Mouse (Mus musculus) right cerebral cortex, postnatal 4 days (tissue): ENCODE measurements at regions not wholly inside any gene's neighbourhood (a gene's known extent, or its start where the extent isn't known, plus 50 kb on each side); places are given as distances from the start of the nearest gene placed in this dataset.

Source experiments
- DNase-seq: peaks from one replicate; pipeline ENCODE4 v3.0.0-alpha.2; 2022

DNA sequence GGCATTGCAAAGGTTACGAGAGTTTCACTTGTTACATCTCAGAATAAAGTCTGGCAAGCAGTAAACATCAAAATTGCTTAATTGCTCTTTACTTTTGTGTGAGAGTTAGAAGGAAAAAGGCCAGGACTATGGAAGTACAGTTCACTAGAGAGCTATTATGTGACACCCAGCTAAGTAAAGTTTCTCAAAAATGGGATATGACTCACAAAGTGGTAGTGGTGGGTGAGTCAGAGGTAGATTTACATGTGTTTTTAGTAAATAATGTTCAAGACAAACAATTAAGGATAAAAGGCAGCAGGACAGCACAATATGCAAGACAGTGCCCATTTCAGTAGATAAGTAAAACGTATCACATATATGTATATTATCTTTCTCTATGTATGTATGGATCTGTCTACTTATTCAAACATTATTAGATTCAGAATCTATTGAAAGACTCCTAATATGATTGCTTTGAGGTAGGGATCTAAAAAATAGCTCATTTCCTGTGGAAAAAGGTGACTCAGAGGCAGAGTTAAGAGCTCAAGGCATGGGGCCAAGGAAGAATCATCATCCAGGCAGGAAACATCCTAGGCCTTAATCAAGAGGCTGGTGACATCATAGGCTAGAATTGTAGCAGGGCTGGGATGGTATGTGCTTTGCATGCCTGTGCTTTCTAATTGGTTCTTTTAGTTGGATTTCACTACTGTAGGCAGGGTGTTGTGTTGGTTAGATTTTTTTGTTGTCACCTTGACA lies 211.2 kb downstream of the C1d start:
- DNase-seq = no peak

DNA sequence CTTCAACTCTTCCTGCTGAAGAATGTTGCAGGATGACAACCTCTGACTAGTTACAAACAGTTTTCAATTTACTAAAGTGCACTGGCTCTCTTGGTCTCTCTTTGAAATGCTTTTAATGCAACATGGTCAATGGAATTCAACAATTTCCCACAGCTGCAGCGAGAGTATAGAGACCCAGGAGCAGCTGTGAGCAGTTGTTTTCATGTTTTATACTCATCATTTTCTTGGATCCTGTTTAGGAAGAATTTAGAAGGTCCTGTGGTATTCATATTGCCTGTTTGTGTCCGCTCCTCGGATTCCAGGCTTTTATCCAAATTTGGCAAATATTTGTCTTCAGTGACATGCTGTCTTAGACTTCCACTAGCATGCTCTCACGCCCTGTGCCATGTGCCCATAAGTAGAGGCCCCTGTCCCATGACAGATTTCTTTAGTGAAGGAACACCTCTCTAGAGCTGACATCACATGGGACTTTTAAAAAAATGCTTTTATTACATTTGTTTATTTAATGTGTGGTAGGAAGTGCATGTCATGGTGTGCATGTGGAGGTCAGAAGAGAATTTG lies 224.1 kb downstream of the C1d start:
- DNase-seq = no peak

DNA sequence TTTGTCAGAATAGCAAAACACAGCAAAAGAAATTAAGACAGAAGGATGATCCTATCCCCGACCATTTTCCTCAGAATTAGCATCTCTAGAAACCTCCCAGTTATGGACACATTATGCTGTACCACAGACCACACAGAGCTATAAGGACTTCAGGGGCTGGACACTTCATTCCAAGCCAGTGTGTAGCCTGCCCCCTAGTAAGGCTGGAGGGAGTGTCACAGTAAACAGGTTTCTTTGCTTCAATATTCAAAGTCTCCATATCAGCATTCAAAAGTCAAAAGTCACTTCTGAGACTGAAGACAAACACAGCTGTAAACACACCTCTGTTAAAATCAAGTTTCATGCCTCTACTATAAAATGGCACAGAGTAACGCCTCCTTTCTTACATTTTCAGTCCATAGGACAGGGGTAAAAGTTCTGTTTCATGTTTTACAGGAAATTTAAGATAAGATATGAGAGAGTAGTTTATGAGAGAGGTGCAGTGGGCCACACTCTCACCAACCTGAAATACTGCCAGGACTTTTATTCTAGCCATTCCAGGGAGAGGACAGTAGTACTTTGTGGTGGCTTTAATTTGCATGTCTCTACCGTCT lies 226.6 kb downstream of the C1d start:
- DNase-seq = no peak

DNA sequence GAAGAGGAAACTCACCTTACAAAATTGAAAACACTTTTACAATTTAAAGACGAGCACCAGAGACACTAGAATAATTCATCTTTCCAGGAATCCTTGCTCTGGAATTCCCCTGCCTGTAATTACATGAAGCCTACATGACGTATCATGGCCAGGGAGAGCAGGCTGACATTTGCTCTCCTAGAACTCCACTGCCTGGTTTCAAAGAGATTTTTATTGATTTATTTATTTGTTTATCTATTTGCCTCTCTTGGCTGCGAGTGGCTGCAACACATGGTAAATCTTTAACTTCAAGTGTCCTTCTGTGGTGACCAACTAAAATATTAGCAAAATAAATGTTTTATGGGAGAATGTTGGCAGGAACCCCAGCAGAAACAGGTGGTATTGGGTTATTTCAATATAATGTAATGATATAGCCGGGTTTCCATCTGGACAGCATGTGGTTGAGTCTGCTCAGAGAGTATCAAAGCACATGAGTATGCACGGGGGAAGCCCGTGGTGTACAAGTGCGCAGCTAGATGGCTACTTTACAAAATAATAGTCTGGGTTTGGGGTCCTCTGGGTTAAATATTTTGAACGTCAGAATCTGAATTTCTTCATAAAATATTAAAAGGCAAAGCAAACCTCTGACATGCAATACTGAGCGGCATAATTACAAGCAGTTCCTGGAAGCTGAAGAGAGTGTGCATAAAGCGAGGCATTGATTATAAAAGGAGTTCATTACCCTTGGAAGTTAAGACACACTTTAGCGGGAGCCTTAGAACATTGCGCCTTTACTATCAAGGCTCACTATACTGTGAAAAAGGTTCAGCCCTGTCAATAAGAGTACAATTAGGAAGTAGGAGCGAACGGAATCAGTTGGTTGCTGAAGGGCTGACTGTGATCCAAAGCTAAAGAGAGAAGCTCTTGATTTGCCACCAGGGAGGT lies 244.0 kb downstream of the C1d start:
- no peak for DNase-seq

DNA sequence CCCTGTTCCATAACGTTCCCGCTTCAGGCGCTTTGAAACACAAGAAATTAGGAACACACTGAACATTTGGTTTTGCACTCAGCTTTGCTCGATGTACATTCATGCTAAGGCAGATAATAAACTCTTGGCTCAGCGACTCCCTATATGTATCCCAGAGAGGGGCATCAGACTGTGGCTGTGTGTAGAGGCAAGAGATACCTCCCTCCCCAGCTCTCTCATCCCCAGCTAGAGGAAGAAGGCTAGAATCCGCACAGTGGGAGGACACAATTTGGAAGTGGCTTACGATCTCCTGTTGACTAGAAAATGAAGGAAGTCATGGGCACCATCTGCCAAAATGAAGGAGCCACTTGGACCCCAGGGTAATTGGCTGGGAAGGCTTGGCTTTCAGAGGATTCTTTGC lies 244.7 kb downstream of the C1d start:
- no peak for DNase-seq

DNA sequence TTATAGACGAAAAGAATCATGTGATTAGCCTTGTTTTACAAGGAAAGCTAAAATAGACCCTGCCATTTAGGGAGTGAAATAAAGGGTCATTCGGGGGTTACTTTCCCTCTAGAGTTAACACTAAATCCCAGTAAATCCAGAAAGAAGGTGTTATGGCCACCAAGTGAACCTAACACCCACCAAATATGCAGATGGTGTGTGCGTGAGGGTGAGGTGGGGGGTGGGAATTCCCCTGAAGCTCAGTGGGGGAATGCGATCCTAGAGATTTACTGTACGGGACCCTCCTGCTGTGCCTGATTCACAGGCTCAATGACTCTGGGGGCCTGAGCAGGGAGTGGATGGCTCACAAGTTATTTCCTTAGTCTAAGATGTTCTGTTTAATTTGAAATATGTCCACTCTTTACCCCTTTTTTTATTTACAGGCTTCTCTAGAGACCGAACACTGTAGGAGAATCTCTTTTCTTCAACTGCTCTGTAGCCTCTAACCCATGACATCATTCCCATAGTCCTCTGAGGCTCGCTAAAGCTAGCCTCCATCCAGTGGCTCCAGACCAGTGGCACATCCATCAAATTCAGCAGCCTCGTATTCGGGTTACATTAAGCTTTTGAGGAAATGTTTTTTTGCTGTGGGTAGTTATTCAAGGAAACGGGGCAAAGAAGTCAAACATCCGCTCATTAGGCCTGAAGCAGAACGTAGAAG lies 265.0 kb downstream of the C1d start:
- no peak for DNase-seq

DNA sequence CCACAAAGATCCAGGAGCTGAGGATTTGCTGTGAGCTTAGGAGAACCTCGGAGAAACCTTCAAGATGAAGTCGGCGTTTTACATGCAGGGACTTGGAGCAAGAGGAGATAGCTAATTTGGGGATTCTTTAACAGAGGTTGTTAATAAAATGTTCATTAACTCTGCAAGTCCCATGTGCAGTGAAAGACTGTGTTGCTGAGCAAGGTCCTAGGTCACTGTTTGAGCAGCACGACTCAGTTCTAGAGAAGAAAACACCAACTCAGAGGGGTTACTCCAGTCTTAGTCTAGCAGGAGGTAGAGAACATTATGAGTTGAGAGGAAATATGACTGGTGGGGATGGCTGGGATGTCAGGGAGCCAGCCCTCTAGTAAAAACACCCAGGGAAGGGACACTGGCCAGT lies 265.9 kb downstream of the C1d start:
- no peak for DNase-seq

DNA sequence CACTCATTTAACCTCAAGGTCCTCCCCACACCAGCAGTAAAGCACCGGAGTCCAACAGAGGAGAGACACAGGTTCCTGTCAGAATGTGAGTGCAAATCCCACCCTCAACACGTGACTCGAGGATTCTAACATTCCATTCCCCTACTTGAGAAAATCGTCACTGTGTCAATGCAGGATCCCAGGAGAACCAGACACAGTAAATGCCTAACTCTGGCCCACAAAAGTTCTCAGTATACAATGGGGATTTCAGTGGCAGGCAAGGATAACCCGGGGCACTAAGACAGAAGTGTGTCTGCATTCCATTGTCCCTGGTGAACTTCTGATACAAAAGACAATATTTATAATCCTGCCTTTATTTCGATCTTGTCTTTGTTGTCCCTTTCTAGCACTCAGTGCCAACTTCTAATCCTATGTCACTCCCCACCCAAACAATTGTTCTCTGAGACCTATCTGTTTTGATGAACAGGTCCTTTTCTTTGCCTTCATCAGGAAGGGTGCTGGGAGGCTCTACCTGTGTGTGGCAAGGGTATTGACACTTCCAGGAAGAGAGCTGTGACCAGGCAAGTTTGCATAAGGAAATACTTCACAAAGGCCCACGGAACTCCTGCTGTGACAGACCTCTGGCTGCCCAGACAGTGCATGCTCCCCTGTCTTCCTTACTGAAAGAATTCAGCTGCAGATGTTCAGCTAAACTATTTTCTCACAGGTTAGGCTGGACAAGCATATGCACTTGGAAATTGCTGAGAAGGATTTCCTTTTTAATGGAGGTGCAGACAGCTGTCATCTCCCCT lies 267.8 kb downstream of the C1d start:
- no peak for DNase-seq

DNA sequence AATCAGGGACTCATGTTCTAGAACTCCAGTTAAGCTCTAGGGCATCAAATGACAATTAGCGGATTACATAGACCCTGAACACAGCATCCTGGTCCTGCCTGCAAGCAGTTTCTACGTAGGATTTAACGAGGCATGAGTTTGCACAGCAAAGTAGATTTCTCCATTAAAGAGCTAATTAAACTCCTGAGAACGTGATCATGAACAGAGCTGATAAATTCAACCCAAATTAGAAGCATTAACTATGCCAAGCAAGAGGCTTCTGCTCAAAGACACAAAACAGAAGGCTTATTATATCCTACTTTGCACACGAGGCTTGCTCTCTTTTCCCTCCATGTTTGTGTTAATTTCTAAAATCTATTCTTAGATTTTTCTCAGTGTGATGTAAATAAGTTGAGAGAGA lies 269.1 kb downstream of the C1d start:
- no peak for DNase-seq

DNA sequence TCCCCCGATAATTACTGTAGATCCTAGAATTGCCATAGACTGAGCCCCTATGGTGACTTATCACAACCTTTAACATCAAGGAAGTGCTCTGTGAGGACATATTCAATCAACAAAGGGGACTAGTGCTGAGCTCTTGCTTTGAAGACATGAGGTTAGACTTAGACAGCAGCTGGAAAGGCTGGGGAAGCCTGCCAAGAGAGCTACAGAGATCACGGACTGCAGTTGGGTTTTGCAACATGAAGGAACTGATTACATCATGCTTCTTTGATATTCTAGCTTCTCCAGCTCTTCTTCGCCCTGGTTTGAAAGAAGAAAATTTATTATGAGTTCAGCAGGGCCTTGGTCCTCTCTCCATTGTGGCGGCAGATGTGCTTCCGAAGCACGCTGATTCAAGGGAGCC lies 271.2 kb downstream of the C1d start:
- DNase-seq = no peak

DNA sequence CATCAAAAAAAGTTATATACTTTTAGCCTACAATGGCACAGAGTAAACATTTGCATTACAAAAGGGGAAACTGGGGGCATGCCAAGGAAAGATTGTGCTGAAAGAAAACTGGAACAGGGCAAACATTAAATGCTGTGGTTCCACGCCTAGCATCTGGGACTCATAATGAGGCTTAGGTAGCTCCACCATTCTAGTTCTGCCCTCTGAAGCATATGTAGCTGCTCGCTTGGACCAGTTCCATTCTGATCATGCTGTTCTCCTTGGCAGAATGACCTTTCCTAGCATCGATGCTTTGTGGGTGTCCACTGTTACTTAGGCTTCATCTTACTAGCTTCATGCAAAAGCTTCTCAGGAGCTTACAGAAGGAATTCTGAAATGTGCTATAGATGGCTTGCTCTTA lies 276.3 kb downstream of the C1d start:
- DNase-seq = no peak

DNA sequence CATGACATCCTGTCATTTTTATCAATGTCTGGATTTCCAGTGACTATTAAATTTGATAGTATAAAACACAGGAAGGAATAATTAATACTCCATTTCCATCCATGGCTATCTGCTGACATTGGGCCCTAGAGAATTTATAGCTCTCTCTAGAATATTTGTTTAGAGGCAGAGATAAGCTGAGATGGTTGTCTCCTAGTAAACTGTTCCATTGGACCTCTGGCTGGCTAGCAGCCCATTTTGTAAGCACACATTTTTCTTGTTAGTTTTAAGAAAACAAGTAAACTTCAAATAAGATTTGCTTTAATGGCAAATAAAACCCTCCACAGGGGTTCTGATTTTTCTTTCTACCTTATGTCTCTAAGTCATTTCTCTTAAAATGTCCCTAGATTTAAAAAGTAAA lies 288.9 kb downstream of the C1d start:
- DNase-seq = no peak

DNA sequence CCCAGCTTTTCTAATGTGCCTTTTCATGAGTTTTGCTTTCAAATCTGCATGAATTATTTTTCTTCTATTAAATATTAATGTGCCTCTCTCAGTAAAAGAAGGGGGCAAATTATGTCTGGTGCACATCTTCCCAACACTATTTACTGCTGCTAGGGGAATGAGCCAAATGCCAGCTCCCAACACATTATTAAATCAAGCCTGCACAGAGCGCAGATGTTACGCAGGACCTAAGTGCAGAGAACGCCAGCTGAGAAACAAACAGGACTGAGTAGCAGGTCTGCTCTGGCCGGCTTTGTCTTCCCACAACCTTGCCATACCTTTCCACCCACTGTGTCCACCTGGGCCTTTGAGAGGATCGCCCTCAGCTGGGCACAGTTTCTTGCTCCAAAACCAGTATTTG lies 291.8 kb downstream of the C1d start:
- no peak for DNase-seq

DNA sequence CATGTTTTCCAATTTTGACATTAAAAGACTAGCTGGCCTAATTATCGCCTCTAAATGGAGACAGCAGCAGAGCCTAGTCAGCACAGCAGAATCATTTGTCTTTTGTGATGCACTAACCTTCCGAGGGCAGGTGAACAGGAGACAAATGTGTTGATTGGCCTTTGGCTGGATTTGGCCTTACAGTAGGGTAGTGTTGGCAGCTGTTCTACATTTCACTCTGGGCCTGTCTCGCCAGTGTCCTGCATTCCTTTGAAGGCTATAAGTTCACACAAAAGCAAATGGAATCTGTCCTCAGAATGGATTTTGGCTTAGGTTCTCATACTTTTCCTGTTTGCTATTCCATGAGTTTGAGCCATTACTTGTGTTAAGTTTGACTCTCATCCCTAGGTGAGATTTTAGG lies 297.9 kb downstream of the C1d start:
- DNase-seq = no peak

DNA sequence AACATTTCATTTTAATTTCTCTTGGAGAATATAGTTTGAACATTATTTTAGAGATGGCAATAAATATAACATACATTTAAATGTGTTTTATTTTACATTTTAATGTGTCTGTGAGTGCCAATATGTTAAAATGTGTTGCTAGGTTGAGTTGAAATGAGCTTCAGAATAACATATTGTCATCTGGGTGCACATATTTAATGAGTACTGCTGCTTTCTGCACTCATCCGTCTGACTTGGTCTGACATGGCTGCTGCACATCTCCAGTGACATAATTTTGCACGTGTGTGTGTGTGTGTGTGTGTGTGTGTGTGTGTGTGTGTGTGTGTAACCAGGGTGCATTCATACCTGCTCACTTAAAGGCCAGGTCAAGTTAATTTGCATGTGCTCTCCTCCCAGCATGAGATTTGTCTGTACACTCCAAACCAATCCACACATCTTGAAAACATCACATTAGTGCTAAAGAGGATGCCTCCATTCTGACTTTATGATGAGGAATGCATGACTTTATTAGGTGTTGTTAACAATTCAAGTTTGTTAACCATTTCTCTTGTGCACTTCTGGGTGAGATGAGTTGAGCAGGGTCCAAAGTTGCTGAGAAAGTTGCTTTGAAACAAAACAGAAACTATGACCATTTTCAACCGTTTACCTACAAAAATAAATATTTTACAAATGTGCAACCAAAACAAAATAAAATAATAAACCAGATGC lies 334.6 kb downstream of the C1d start:
- DNase-seq = no peak

DNA sequence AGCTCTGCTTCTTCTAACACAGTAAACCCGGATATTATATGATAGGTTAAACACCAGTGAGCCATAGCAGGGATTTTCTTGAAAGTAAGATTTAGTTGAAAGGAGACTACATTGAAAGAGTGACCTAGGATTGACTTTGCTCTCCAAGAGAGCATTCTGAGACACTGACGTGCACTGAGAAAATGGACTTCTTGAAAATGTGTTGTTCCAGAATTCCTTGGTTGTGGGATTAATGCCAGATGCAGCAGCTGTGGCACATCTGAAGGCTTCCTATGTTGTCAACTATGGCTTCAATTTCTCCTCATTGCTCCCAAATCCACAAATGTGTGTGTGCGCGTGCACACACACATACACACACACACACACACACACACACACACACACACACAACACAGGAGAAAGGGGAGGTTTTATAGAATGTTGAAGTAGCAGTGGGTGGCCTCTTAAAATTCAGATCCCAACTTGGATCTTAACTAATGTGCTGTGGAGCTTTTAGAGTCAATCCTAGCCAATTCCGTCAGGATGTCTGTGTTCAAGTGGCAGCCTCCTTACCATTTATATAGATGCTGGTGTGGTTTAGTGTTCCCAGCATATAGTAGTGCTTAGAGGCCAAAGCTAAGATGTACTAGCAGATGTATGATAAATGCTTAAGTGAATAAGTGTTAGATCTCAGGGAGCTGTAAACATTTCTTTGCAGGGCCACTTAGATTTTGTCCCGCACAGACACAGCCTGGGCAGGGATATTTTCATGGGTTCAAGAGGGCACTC lies 346.5 kb downstream of the C1d start:
- no peak for DNase-seq

DNA sequence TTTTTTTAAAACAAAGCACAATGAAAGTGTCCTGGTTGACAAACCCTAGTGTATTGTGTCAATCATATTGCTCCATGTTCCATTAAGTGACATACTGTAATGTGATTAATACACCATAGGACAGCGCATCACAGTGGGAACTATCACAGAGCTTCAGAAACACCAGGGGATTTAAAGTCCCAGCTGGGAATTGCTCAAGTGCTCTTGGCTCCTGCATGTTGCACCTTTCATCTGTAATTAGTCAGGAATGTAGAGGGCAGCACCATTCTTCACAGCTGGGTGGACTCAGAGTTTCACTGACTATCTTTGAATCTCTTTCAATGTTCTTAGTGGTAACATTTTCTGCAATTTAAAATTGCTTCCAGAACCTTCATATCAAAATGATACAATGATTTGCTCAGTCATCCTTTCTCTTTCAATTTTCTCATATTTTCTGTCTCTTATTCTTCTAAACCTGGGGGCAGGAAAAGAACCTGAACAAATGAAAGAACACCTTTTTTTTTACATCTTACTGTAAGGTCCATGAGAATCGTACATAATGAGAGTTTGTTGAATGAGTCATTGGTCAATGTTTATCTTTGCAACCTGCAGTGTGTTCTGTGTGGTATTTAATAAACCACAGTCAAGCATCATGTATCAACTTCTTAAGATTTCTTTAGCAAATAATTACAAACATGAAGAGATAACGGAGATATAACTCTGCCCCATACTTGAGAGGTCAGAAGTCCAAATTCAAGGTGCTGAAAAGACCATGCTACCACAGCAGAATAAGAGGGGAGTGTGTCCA lies 333.0 kb downstream of the Etaa1 start:
- no peak for DNase-seq

DNA sequence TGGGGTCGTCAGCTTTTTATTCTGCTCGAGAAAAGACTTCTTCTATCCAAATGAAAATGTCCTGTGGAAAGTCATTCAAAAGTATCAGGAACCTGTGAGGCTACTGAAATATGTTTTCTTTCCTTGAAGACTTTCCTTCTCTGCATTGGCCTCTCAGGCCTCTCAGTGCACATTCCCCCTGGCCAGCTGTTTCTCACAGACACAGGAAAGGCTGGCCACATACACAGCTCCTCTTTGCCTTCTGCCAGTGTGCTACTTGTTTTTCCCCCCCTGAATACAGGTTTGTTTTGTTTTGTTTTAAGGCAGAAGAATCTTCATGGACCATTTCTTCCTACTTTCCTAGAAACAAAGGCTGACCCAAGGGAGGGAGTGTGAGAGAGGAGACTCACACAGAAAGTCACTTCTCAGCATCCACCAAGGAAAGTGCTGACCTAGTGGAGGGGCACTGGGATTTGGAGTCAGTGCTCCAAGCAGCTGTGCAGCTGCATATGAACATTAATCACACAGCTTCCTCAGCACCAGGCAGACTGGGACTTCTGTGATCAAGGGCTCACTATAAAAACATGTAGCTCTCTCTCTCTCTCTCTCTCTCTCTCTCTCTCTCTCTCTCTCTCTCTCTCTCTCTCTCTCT lies 324.0 kb downstream of the Etaa1 start:
- no peak for DNase-seq

DNA sequence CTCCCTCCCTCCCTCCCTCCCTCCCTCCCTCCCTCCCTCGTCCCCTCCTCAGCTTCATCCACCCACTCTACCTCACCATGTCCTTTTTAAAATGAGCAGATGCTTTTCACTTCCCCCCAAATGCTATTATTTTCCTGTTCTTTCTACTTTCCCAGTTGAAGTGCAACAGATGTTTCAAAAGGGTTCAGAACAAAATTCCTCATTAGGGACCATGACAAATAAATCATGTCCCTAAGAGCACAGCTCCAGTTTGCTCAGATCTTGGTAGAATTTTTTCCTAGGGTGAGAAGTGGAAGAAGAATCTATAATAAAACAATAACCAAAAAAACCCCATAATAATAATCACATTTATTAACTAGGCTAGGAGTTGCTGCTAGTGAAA lies 323.5 kb downstream of the Etaa1 start:
- DNase-seq = no peak
